Mouse (Mus musculus) thymus, adult 2 months (tissue): Measurements from ENCODE around the gene Foxo6.

ENCODE experiments used
- CTCF ChIP-seq: fragments of 200-500 bp; IDR thresholded peaks from 2 replicates; pipeline ENCODE4 v1.5.1; 2012; ENCODE audit warnings: mild to moderate bottlenecking, control low read depth, low read length, moderate library complexity, borderline replicate concordance; ENCODE audit not compliant: control insufficient read depth, poor library complexity, insufficient read depth; ENCODE audit errors: extremely low read depth
- POLR2A ChIP-seq: fragments of 200-500 bp; IDR thresholded peaks from 2 replicates; pipeline ENCODE4 v1.6.1; 2012; ENCODE audit warnings: mild to moderate bottlenecking, low read length, control low read depth, moderate library complexity; ENCODE audit not compliant: control insufficient read depth, poor library complexity, insufficient read depth; ENCODE audit errors: extremely low read depth

- TF ChIP-seq CTCF: no peak
- no peak for TF ChIP-seq POLR2A
Observed at GRCm38 (mm10) chr4:120299287-120299686, 12.1 kb upstream of the Foxo6 start.
